Mouse (Mus musculus) spleen, adult 12 weeks (tissue): ENCODE measurements around the gene Asgr1.

Experiments
- DNase-seq: peaks from one replicate; pipeline ENCODE4 v3.0.0; 2022; ENCODE audit warnings: low spot score

The Asgr1 gene

GRCm38 (mm10) chr11:70026689-70027088, 27.2 kb upstream of the Asgr1 start:
- DNase-seq, result no peak

GRCm38 (mm10) chr11:70027397-70027796, 26.5 kb upstream of the Asgr1 start:
- no peak for DNase-seq

- DNase-seq, result no peak
Observed at GRCm38 (mm10) chr11:70028401-70029129, 25.3 kb upstream of the Asgr1 start.

- DNase-seq, result peak; percentile 44
Observed at GRCm38 (mm10) chr11:70029130-70029801, 24.6 kb upstream of the Asgr1 start.

GRCm38 (mm10) chr11:70029829-70030550, 23.9 kb upstream of the Asgr1 start:
- DNase-seq, result no peak

- DNase-seq, result no peak
Observed at GRCm38 (mm10) chr11:70030651-70031320, 23.1 kb upstream of the Asgr1 start.

- DNase-seq, result no peak
Observed at GRCm38 (mm10) chr11:70031321-70031670, 22.6 kb upstream of the Asgr1 start.

- DNase-seq, result no peak
Observed at GRCm38 (mm10) chr11:70038174-70038573, 15.7 kb upstream of the Asgr1 start.

- DNase-seq, result no peak
Observed at GRCm38 (mm10) chr11:70039631-70040030, 14.3 kb upstream of the Asgr1 start.

- no peak for DNase-seq
Observed at GRCm38 (mm10) chr11:70040184-70040583, 13.7 kb upstream of the Asgr1 start.

- DNase-seq, result no peak
Observed at GRCm38 (mm10) chr11:70042309-70043085, 11.4 kb upstream of the Asgr1 start.

- DNase-seq, result no peak
Observed at GRCm38 (mm10) chr11:70043665-70044064, 10.2 kb upstream of the Asgr1 start.

GRCm38 (mm10) chr11:70045435-70045834, 8.4 kb upstream of the Asgr1 start:
- DNase-seq, result no peak

- no peak for DNase-seq
Observed at GRCm38 (mm10) chr11:70049366-70049765, 4.5 kb upstream of the Asgr1 start.

GRCm38 (mm10) chr11:70049816-70050215, 4.1 kb upstream of the Asgr1 start:
- no peak for DNase-seq

GRCm38 (mm10) chr11:70053156-70053555, 729 bp upstream of the Asgr1 start:
- DNase-seq, result no peak

GRCm38 (mm10) chr11:70055618-70056214, 1.8 kb downstream of the Asgr1 start:
- peak; percentile 59 for DNase-seq

GRCm38 (mm10) chr11:70057805-70058204, 3.9 kb downstream of the Asgr1 start:
- no peak for DNase-seq

GRCm38 (mm10) chr11:70059930-70060329, 6.0 kb downstream of the Asgr1 start:
- DNase-seq, result no peak

GRCm38 (mm10) chr11:70063053-70063452, 9.2 kb downstream of the Asgr1 start:
- DNase-seq, result no peak

GRCm38 (mm10) chr11:70066701-70067100, 12.8 kb downstream of the Asgr1 start:
- no peak for DNase-seq
